Mouse (Mus musculus) adrenal gland, adult 8-10 months (tissue): ENCODE measurements at regions not wholly inside any gene's neighbourhood (a gene's known extent, or its start where the extent isn't known, plus 50 kb on each side); places are given as distances from the start of the nearest gene placed in this dataset.
A peak's percentile ranks its signal among the peaks of the same experiment; 100 is the strongest.

ENCODE experiments used
- DNase-seq: peaks from one replicate; pipeline ENCODE4 v3.0.0; 2022

DNA sequence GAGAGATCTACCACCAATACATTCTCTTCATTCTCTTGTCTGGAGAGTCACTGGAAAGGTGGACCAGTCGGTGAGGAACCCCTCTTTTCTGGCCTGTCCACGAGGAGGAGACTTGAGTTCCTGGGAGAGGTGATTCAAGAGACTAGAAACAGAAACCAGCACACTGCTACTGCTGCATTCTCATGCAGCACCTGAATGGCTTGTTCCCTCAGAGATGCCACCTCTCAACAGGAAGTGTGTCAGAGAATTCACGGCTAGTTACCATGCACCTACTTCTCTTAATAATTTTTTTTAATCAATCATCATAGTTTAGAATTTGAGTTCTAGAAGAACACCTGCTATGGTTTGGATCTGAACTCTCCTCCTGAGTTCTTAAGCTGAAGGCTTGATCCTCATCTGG lies 52.0 kb upstream of the Dynlrb2 start:
- no peak for DNase-seq

DNA sequence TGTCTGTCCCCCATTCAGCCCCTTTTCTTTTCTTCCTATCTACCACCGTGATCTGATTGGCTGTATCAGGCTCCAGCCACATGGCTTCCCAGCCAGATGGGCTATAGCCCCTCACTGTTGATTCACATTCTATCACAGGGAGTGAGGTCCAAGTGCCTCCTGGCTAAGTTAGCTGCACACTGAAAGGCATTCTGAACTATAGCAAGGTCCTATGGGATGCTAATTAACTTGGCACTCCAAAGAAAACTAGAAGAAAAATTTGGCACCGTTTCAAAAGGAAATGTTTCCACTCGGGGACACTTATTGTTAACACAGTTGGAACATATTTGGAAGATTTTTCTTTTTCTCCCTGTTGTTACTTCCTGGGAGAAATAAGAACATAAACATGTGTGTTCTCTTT lies 53.4 kb upstream of the Dynlrb2 start:
- DNase-seq, result no peak

DNA sequence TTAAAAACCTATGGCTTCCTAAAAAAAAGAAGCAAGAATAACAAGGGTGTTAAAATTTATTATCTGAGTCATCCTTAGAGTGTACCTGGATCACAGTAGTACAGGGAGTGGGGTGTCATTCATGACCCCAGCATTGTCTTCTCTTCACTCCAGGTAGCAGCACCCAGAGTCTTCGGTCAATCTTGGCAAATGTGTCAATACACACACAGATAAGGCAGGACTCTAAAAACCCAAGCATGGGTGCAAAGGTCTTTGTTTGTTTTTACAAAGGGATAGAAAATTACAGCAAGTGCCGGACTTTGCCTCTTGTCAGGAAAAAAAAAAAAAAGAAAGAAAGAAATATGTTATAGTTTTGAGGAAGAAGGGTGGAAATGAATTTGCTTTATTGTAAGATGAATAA lies 57.3 kb upstream of the Dynlrb2 start:
- DNase-seq, result no peak

DNA sequence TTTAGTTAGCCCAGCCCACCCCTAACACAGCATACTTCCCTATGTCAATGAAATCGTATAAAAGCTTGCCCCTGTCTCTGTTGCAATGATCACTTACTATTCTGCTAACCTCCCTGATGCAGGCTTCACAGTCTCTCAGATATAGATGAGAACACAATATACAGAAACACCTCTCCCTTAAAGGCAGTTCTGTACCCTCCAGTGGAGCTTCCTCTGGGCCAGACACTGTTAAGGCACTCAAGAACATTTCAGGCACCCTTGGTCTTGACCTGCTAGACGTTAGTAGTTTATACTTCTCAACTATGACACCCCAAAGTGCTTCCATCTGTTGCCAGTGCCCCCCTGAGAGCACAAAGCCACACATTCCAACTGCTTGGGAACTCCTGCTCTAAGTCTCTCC lies 61.9 kb upstream of the Dynlrb2 start:
- no peak for DNase-seq

DNA sequence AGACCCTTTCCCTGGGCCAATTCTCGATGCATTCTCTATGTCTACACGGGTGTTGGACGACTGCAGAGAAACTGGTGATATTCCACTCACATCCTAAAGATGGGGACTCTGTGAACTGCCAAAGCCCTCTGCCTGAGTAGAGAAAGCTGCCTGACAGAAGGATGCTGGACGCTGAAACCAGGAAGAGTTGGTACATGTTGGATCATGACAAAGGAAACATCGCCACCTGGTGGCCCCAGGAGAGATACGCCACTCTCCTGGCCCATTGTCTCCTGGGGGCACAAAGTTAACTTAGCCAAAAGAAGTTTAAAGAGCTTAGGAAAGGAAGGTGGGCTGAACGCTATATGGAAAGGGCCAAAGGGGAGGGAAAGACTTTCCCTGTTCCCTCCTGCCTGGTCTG lies 65.9 kb upstream of the Dynlrb2 start:
- DNase-seq, result peak; percentile 31

DNA sequence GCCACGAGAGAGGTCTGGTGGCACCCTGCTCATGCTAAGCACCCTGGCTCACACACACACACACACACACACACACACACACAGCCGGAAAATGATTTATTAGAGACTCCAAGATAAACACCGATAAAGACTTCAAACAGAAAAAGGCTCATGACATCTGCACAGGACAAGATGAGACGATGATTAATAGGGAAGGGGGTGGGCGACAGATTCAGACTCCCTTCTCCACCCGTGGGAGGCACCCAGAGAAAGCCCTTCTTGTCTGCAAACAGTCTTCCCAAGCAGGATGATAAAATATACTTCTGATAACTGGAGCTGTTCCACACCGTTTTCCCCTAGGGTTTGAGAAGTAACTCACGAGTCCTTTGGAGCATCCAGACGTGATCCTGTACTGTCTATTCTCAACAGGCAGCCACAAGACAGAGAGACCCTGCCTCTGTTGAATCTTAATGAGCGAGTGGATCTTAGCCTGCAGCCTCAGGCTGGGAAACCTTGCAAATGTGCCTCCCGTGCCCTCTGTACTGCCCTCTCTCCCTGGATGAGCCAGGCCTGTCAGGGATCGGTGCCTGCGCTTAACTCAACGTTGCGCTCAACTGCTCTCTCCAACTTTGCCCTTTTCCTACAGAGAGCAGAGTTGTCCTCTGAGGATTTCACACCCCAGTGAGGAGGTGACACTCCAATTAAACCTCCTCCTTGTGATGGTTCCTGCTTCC lies 69.3 kb upstream of the Dynlrb2 start:
- DNase-seq, result no peak

DNA sequence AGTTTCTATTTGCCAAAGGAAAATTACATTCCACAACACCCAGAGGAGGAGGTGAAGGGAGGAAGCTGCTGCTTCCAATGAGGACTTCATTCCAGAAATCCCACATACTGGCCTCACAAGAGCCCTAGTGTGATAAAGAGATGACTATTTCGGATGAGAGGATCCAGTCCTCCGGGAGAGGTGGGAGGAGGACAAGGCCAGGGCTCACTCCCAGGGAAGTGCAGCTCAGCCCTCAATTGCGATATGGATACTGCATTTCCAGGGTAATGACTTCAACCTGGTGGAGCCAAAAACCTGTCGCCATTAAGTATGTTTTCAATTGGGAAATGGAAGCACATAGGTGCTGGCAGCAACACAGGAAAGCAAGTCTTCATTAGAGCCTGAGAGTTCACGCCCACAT lies 74.7 kb upstream of the Dynlrb2 start:
- no peak for DNase-seq

DNA sequence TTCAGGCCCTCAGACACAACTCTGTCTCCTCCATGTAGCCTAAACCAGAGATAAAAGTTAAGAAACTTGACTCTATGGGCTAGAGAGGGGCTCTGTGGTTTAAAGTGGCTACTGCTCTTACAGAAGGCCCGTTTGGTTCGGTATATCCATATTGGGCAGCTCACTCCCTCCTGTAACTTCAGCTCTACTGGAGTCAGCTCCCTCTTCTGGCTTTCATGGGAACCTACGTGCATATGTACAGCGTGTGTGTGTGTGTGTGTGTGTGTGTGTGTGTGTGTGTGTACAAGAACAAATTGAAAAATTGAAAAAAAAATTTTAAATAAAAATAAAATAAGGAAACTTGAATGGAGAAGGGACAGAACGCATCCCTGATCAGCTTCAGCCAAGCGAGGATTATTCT lies 75.1 kb upstream of the Dynlrb2 start:
- no peak for DNase-seq

DNA sequence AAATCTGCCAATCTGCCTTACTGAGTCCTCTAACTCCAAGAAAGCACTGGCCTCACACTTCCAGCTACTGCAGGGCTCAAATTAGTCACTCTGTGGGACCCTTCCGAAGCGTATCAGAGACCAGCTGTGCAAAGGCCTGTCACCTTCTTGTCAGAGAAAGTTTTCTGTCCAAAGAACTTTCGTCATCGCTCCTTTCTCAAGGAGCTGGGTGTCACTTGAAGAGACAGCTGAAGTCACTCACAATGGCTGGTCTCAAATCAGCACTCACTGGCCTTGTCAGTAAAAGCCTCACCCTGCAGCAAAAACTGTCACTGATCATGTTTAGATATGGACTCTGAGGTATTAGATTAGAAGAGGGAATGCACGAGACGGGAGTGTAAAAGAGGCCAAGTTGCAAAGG lies 81.9 kb upstream of the Dynlrb2 start:
- no peak for DNase-seq

DNA sequence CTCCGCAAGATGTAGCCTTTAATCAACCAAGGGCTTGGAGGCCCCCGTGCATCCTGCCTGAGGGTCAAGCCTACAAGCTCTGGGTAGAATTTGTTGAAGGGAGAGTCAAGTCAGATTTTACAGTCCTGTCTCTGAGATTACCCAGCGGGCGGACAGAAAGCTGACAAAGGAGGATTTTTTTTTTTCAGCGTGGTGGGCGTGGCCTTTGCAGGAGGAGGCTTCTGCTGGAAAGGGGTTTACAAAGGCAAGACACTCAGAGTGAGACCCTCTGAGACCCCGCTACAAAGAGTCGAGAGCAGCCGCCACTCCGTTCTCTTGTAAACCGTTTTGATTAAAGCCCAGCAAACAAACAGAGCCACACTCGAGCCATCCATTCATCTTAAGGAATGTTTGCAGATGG lies 92.1 kb upstream of the Dynlrb2 start:
- no peak for DNase-seq

DNA sequence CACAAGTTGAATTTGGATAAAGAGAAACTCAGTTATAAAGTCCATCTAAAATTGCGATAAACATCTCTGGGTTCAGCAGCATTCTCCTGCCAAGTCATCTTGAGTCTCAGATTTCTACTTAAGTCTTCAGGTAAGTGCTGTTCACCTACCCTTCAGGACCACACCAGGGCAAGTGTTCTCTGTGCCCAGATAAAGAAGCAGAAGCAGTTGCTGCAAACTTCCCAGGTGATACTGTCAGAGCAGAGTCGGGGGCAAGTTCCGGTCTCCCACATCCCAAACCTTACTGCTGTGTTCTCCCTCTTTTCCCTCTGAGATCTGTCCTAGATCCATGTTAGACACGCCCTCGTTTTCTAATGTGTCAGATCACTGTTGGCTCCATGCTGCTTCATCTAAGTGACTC lies 94.7 kb upstream of the Dynlrb2 start:
- no peak for DNase-seq

DNA sequence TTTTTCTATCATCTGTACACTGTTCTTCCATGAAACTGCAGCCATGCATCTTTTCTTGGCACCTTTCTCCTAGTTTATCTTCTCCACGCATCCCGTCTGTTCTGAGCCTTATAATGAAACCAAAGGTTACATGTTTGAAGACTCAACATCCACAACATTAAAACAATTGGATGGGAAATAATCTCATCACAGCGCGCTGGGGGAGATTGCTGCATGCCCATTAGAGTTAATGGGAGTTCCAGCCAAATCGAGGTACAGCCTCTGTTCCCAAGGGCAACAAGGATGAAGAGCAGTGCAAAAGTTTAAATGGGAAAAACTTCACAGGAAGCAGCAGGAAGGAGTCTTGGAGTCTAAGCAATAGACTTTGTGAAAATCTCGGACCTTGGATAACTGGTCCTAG lies 95.8 kb upstream of the Dynlrb2 start:
- DNase-seq, result no peak

DNA sequence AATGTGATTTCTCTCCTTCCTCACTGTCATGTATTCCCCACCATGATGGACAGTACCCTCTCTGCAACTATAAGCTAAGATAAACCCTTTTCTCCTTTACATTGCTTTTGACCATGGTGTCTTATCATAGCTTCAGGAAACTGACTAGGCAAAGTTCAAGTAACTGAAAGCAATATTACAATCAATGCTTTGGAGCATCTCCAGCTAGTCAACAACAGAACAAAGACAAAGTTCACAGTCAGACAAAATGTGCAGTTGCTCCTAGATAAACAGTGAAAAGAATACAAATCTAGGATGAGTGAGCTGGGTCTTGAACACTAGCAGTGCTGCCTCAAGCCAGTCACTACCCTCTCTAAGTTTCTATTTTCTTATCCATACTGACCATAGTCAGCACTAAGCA lies 100.2 kb upstream of the Dynlrb2 start:
- no peak for DNase-seq

DNA sequence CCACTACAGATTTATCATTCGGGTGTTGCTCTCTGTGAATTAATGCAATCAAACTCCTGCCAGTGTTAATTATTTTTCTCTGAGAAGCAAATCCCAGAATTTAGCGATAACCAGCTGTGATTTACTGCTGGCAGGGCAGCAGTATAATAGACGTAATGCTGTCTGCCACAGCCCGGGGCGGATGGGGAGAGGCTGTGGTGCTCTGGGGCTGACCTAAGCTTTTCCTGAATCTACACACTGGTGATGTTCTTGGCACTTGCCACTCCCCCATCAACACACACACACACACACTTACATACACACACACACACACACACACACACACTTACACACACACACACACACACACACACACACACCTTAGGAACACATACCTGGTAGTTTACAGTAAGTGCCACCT lies 101.4 kb upstream of the Dynlrb2 start:
- DNase-seq, result no peak

DNA sequence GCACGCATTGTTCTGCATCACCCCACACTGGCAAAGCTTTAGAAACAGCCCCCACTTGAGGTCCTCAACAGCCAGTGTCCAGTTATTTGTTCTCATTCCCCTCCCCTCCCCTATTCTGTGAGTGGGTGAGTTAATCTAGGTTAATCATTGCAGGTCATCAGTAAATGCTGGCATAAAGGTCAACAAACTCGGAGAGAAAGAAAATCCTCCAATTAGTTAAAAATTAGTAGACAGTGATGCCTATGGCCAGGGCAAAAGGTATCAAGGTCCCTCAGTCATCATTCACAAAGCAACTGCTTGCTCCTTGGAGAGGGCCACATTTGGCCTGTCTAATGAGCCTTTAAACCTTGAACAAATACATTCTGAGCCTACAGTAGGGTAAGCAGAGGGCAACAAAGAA lies 105.3 kb upstream of the Dynlrb2 start:
- no peak for DNase-seq

DNA sequence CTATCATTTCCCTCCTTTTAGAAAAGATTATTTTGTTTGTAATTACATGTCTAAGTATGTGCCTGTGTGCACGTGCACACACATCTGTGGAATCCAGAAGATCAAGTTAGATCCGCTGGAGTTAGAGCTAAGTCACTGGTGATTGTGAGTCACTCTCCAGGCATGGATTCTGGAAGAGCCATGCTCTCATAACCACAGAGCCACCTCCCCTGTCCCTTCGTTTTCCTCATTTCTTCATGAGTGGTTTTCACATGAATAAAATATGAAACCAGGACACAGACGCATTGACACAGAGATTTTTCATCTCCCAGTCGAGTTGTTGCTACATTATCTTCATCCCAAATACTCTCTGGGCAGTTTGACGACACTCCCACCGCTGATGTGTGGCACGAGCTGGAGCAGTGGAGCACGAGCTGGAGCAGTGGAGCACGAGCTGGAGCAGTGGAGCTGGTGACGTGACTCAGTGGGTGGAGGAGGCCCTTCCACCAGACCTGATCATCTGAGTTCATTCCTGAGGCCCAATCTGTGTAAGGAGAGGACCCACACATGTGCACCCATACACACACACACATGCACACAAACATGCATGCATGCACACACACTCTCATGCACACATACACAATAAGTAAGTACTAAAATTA lies 106.1 kb upstream of the Dynlrb2 start:
- DNase-seq, result no peak

DNA sequence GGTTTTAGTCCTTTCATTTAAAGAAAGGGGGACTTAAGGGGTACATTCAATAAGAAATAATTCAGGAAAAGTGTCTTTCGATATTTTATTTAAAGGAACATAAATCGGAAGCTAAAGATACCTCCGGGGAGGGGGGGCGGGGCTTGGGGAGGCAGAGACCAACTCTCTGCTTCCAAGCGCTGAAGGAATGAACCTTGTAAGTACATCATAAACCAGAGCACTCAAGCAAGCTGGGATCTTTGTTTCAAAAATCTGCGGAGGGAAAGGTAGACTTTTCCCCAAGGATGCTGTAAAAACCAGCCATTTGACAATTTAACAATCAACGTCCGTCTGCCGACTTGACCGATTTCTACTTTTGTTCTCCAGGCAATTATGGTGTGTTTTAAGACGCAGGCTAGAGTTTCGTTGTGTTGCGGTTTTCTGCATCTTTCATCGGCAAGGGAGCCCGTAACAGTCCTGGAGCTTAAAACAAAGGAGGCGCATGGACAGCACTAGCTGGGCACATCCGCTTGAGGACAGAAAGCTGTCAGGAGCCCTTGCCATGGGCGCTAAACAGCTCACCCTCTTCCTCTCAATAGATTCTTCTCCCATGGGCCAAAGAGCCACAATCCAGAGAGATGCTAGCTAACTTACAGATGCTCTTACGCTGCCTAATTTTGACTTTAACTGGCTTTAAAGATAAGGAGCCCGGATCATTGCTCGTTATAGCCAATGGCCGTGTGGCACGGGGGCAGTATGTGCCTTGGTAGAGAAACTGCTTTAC lies 119.4 kb upstream of the Dynlrb2 start:
- no peak for DNase-seq

DNA sequence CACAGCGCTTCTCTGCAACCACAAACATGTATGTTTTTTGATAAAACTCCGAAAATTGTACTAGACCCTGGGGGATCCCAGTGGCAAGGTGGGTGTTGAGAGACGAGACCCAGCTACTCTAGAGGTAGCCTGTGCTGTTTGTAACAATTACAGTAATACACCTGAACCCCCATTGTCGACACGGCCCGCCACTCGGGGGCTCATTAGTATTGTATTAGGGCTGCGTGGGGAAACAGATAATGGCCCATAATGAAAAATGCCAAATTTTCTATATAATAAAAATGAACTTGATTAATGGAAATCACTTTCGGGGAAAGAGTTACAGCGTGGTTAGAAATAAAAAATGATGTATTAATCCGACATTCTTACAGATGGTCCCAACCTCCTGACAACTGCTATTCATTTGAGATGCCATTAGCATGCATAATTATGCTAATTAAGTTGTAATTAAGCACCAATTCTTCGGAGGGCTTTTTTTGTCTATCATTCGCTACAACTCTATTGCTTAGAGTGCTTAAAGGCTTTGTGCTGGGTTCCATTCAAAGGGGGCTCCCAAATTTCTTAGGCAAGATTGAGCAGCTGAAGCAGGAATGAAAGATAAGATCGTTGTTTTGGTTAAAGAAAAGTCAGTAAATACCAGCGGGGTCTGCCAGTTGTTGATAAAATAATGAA lies 120.2 kb upstream of the Dynlrb2 start:
- DNase-seq, result no peak

DNA sequence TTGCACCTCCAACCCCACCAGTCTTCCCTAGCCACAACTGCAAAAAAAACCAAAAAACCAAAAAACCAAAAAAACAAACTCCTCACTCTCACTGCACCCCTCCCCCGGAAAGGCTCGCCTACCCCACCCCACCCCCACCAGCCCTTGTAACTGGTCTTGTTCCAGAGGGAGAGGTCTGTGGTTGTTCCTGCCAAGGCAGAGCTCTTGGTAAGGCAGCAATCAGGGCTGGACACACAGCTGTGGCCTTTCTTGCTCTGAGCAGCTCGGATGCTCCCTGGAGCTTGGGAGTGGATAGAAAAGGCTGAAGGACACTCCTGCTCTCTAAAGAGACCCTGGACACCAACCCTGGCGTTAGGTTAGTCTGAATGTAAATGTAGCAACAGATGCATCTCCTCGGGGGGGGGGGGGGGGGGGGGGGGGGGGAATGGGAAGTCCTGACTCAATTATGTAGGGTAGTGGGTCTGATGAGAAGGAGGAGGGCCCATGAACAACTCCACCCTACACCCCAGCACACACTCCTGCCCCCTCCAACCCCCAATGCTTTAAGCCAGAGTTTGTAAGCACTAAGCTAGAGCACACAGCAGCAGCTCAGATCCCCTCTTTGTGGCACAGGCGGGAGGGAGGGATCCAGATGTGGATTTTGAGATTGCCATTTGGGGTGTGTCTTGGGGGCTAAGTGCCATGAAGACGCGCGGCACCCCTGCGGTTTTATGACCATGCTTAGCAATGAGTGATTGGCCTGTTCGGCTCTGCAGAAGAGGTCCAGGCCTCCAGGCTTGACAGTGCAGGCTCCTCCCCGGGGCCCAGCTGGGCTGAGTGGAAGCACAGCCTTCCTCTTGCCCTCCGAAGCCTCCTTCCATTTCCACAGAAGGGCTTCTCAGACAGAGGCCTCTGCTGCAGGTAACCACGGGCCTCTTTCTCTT lies 121.0 kb upstream of the Dynlrb2 start:
- no peak for DNase-seq

DNA sequence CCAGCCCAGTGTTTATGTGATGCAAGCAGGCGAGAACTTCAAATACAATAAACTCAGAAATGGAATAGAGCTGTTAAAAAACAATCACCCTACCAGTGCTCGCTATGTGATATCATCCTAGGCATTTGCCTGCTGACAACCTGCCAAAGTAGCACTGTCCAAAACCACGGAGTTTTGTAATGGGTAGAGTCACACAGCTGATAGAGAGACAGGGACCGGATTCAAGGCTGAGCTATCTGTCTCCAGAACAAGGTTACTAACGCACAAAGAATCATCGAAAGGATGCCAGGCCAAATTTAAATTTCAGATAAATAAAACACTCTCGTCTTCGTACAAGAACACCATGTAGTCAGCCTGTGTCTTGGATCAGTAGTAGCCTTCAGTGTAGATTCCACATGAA lies 121.7 kb upstream of the Dynlrb2 start:
- DNase-seq, result peak; percentile 76

DNA sequence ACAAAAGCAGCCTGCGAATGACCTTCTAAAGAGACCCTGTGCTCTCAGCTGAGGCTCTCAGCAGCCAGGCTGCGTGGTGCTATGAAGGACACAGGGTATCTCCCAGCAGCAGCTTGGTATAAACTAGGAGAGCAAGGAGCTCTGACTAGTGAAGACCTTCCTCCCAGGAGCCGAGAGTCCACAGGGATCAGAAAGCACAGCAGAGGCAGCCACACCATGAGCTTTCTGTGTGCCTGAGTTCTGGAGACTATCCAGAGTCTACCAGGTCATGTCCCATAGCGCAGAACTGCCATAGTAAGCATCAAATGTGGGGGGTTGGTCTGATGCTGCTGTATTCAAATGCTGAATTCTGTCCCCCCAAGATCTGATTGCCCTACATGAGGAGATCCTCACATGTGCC lies 124.2 kb upstream of the Dynlrb2 start:
- no peak for DNase-seq

DNA sequence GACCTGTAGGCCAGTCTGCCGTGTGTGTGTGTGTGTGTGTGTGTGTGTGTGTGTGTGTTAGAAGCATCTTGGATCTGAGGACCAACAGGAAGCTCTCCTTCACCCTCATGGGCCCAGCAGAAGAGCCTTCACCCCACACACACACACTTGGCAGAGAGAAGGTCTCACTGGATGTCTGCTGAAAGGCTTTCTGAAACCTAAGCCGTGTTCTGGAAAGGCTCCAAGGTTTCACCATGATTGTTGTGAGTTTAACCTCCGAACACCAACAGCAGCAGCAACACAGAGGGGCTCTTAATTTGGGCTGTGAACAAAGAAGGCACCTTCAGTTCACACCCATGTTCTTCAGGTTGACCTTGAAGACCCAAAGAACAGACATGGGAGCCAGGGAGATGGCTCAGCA lies 124.9 kb upstream of the Dynlrb2 start:
- DNase-seq, result no peak
